Mouse (Mus musculus) yolk sac, embryonic 10.5 days (tissue): Measurements from ENCODE around the gene Lipc.

Source experiments
- DNase-seq: peaks from one replicate; pipeline ENCODE4 v3.0.0-alpha.2; 2017; ENCODE audit warnings: low spot score

Lipc gene

GRCm38 (mm10) chr9:70952126-70952525 is at the start of gene Lipc:
TSS of gene Lipc (minus strand) at chr9:70952226.
- no peak for DNase-seq

DNA sequence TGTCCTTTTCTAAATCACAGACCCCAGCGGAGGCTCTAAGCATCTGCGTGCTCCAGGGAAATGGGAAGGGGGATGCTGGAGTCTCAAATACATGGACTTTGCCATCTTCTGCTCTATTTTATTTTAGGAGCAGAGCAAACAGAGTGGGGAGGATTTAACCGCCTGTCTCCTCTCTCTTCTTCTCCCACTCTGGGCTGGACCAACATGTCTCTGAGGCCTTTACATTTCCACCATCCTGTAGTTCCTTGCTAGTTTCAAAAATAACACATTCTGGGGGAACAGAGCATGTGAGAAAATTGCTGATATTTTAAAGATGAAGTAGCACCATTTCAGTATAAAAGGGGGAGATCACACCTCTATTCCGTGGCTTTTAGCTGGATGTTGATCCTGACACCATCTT is 47.1 kb upstream of the Lipc start:
- DNase-seq = no peak

- no peak for DNase-seq
These were observed 46.7 kb upstream of the Lipc start for GRCm38 (mm10) chr9:70998719-70999118.

- DNase-seq = no peak
These were observed 41.3 kb upstream of the Lipc start for GRCm38 (mm10) chr9:70993326-70993725.

DNA sequence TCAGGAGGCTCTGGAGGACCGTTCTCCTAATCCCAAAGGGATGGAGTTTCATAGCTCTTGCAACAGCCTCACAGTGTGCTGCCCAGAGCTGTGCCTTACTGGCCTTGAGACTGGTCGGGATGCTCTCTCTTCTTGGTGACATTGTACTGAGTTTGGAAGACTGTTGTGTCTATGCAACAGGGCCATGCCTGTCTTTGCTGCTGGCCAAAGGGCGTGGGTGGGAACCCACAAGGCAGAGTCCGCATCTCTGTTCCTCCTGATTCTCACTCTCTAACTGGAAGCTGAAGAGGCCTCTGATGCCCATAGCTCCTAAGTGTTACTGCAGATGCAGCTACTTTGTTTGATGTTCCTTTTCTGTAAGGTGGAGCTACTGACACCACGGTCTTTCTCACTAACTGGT is 39.4 kb upstream of the Lipc start:
- no peak for DNase-seq

GRCm38 (mm10) chr9:70987210-70987609 is 35.2 kb upstream of the Lipc start:
- DNase-seq = no peak

GRCm38 (mm10) chr9:70982991-70983480 is 31.0 kb upstream of the Lipc start:
- no peak for DNase-seq

DNA sequence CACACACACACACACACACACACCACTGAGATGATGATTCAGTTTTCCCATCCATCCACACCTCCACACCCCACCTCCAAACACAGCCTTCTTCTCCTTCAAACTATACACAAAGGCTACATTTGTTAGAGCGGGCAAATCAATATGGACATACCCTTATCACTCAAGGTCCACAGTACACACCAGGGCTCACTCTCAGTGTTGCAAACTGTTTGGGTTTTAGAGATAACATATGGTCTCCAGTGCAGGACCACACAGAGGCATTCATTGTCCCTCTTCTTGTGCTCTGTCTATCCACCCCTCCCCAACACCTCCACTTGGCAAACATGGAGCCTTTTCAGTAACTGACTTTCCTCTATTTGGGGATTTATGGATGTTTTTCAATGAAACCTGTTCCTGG is 29.7 kb upstream of the Lipc start:
- DNase-seq = no peak

- DNase-seq = no peak
These were observed 27.6 kb upstream of the Lipc start for GRCm38 (mm10) chr9:70979641-70980040.

- DNase-seq = no peak
These were observed 27.1 kb upstream of the Lipc start for GRCm38 (mm10) chr9:70979171-70979570.

DNA sequence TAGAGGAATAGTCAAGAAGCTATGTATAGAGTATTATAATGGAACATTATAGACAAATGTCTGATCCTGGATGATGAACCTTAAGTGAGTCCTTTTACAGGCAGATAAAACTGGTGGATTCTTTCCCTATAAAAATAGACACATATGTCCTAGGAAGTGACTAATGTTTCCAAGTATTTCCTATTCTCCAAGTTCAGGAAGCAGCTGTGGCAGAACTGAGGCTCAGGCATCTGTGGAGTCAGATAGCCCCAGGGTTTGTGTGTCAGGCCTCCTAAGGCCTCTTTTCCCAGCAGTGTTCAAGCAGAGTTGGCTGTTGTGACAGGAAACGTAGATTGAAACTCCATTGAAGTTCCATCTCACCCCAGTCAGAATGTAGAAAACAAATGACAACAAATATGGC is 25.4 kb upstream of the Lipc start:
- no peak for DNase-seq

GRCm38 (mm10) chr9:70975921-70976320 is 23.9 kb upstream of the Lipc start:
- no peak for DNase-seq

DNA sequence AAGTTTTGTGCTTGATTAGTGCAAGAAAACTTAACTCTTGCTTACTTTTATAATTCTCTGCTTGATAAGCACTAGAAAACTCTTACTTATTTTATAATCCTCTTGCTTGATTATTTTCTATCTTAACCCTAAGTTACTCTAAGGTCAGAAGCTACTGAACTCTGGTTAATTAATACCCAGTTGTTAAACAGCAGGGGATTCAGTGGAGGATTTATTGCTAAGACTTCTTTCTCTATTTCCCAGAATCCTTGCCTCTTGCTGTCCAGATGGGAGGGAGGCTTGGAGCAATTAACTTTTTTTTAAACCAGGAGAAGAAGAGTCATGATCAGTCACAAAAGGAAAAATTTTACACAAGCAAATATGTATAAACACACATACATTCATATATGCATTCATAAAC is 21.3 kb upstream of the Lipc start:
- DNase-seq = peak; percentile 7

GRCm38 (mm10) chr9:70969244-70969643 is 17.2 kb upstream of the Lipc start:
- DNase-seq = no peak

- DNase-seq = no peak
These were observed 14.3 kb upstream of the Lipc start for GRCm38 (mm10) chr9:70965999-70966994.

GRCm38 (mm10) chr9:70965422-70965821 is 13.4 kb upstream of the Lipc start:
- no peak for DNase-seq

- no peak for DNase-seq
These were observed 13.0 kb upstream of the Lipc start for GRCm38 (mm10) chr9:70965011-70965410.

DNA sequence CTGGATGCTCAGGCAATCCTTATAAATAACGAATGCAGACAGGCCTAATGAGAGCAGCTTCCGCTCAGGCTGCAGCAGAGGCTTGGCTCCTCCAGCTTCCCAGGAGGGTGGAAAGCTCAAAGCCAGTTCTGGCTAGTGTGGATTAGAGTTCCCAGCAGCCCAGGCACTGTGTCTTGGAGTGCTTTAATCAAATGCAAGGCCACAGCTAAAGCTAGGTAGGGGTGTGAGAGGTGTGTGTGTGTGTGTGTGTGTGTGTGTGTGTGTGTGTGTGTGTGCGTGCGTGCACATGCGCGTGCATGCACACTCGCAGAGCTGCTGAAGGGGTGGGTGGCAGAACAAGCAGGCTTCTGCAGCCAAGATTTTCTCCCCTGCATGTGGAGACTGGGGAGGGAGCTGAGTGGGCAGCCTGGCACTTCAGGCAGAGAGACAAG is 11.4 kb upstream of the Lipc start:
- no peak for DNase-seq

DNA sequence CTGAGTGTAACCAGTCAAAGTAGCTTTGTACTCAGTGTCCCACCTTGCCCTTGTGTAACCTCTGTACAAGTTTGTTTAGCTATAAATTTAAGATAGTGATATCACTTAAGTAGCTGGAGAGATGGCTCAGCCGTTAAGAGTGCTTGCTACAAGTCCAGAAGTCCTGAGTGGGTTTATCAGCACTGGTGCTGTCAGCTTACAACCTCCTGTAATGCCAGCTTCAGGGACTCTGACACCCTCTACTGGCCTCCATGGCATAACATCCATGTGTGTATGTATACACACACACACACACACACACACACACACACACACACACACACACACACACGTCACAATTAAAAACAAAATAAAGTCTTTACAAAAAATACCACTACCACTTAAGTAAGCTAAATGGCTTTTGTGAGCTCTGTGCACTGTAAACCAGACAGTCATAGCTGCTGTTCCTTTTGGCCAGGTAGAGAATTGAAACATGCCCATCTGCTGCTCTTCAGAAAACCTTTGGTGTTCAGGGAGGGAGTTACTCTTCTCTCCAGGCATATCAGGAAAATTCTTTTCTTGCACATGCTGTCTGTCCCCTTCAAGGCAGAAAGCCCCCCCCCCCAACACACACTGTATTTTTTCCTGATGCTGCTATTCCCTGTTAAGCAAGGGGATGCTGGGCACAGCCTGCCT is 10.9 kb upstream of the Lipc start:
- no peak for DNase-seq

- DNase-seq = no peak
These were observed 8.3 kb upstream of the Lipc start for GRCm38 (mm10) chr9:70960301-70960700.

GRCm38 (mm10) chr9:70959866-70960265 is 7.8 kb upstream of the Lipc start:
- DNase-seq = no peak

- no peak for DNase-seq
These were observed 7.4 kb upstream of the Lipc start for GRCm38 (mm10) chr9:70959447-70959846.

DNA sequence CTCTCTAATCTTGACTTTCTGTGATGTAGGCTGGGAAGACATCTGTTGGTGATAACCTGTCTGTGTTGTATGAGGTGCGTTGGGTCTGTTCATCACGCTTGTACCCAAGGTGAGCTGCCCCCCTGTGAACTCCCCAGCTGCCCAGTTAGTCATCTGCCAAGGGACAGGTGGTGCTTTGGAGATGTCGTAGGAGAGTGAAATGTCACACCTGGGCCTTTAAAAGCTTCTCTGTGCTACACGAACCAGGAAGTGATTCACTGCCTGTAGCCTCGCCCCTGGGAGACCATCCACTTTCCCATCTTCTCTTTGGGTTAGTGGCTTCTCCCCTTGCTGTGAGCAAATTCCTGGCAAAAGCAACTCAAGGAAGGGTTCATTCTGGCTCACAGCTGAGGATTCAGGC is 6.4 kb upstream of the Lipc start:
- DNase-seq = no peak
